Mouse (Mus musculus): Measurements from ENCODE around the gene Htr1f. TPM values are rescaled to one million over a fixed set of nuclear protein-coding genes. Genes with fewer than 3 reads are reported as not detected.

Gene Htr1f
- total RNA-seq, 2 experiments from 2014 or later: 6.7 to 6.9 TPM

DNA sequence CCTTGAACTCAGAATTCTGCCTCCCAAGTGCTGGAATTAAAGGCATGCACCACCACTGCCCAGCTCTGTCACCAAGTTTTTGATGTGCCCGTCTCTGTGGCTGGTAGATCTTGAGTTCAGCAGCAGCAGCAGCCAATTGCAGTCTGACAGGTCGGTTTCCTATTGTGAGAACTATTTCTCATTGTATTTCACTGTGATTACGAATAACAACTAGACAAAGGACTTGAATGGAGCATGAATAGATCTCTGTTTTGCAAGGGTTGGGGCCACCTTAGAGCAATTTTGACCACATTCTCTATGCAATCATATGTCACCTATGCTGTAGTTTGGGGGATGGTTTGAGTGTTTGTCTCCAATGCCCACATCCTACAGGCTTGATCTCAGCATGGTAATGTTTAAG lies 224.7 kb downstream of the Htr1f start:
- no peak for TF ChIP-seq CTCF (IDR thresholded peaks at IDR 0.05)
- DNase-seq (ENCODE audit: extremely low spot score in 1 of 2, low spot score in 2 of 2): no peak
- no peak overlapping the region for H3K4me3 ChIP-seq
- intact Hi-C loops (cut with DNase I): no loop called here
- no peak overlapping the region for H3K27ac ChIP-seq

DNA sequence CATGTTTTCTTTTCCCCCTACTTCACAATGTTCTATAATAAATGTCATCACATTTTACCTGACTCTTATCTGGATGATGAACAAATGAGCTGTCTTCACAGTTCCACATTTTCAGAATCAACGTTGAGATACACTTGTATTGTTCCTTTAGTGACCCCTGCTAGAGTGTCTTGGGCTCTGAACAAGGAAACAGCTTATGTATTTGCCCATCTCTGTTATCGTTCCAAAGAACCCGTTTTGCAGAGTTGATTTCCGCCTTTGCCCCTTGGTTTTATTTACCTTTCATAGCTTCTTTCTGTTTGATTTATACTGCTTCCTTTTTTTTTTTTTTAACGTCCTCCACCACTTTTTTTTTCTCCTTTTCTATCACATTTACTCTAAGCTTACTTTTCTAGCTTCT lies 225.9 kb downstream of the Htr1f start:
- intact Hi-C loops (cut with DNase I): no loop called here
- H3K4me3 ChIP-seq: no peak overlapping the region
- no peak for TF ChIP-seq CTCF (IDR thresholded peaks at IDR 0.05)

DNA sequence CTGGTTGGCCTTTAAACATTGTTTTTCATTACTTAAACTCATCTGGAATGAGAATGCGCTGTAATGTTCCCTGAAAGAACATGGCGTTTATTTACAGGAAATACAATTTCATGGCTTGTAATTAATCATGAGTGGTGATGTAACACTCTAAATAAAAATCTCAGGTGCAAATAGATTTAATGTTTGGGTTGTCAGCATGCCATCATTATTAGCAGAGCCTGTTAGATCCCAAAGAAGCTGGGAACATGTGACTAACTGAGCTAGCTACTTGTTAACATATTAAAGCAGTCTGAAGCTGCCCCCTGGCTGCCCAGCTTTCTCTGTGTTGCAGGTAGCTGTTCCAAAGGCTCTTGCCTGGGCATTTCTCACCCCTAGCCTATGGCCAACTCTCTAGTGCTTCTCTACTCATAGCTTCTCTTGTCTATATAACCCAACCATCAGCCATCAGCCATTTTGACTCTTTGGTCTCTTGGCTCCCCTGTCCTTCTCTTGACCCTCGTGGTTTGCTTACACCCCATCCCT lies 227.0 kb downstream of the Htr1f start:
- TF ChIP-seq CTCF (IDR thresholded peaks at IDR 0.05): no peak
- Histone ChIP-seq H3K4me3 (no peak overlapping the region), H3K27ac (no peak overlapping the region)
- intact Hi-C loops (cut with DNase I): no loop called here
- DNase-seq (ENCODE audit: extremely low spot score in 1 of 2, low spot score in 2 of 2): no peak

More for the DNA sequence above, 225.9 kb downstream of the Htr1f start:
- DNase-seq (ENCODE audit: extremely low spot score in 1 of 2, low spot score in 2 of 2): no peak
- no peak overlapping the region for H3K27ac ChIP-seq

DNA sequence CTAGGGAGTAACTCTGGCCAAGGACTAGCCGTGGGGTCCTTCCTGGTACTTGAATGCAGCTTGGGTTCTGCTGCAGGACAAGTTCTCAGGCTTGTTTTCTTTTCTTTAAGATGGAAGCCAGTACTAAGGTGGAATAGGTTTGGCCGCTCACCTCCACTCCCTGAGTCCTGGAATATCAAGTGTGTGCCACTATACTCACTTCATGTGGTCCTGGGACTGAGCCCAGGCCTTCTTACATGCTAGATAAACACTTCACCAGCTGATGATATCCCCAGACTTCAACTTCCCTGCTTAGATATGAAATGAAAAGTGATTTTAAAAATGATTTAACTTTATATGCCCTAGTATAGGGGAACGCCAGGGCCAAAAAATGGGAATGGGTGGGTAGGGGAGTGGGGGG lies 228.3 kb downstream of the Htr1f start:
- H3K4me3 ChIP-seq: no peak overlapping the region
- H3K27ac ChIP-seq: no peak overlapping the region
- intact Hi-C loops (cut with DNase I): no loop called here
- DNase-seq (ENCODE audit: extremely low spot score in 1 of 2, low spot score in 2 of 2): no peak
- no peak for TF ChIP-seq CTCF (IDR thresholded peaks at IDR 0.05)

DNA sequence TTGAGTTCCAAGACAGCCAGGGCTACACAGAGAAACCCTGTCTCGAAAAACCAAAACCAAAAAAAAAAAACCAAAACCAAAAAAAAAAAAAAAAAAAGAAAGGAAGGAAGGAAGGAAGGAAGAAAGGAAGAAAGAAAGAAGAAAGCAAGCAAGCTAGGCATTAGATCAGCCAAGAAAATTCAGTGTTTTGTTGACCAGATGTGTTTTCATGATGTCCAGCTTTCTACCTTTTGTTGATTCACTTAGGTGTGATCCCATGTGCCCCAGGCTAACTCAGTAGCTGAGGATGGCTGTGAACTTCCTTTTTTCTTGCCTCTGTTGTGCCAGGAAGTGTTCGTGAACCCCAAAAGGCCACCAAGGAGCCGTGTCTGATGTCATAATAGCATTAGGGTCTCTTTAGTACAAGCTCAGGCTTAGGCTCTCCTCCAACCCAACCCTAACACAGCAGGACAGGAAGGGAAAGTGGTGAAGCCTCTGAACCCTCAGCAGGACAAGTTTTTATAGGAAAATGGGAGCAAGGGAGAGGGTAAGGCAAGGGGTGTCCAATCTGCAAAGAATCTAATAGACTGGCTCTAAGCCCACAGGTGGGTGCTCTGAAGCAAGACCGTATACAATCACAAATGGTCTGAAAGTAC lies 228.9 kb downstream of the Htr1f start:
- no peak for DNase-seq (ENCODE audit: extremely low spot score in 1 of 2, low spot score in 2 of 2)
- H3K27ac ChIP-seq: no peak overlapping the region
- intact Hi-C loops (cut with DNase I): no loop called here
- no peak for TF ChIP-seq CTCF (IDR thresholded peaks at IDR 0.05)
- no peak overlapping the region for H3K4me3 ChIP-seq

DNA sequence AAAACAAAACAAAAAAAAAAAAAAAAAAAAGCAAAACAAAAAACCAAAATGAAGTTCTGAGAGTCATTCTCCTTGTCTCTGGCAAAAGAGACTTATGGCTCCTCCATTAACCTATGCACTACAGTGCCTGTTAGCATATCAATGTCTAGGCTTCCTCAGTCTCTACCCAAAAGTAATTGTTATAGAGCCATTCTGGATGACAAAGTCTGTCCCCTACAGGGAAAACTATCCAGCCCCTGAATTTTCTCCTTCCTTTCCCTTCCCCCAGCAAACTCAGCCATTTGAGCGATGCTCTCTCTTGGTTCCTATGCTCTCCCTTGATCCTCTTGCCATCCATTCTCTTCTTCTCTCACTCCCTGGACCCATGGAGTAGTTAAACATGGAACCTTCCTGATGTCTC lies 229.8 kb downstream of the Htr1f start:
- Histone ChIP-seq H3K4me3 (no peak overlapping the region), H3K27ac (no peak overlapping the region)
- DNase-seq (ENCODE audit: extremely low spot score in 1 of 2, low spot score in 2 of 2): no peak
- intact Hi-C loops (cut with DNase I): no loop called here
- TF ChIP-seq CTCF (IDR thresholded peaks at IDR 0.05): no peak

DNA sequence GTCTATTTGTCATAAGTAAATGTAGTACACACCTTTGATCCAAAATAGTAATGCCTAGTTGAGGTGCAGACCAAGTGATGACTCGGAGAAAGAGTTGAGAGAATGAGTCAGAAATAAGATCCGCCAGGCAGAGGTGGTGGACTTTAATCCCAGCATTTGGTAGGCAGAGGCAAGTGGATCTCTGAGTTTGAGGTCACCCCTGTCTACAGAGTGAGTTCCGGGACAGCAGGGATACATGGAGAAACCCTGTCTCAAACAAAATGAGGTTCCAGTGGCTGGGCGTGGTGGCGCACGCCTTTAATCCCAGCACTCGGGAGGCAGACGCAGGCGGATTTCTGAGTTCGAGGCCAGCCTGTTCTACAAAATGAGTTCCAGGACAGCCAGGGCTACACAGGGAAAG lies 230.3 kb downstream of the Htr1f start:
- Histone ChIP-seq H3K4me3 (no peak overlapping the region), H3K27ac (no peak overlapping the region)
- no peak for TF ChIP-seq CTCF (IDR thresholded peaks at IDR 0.05)
- intact Hi-C loops (cut with DNase I): no loop called here
- no peak for DNase-seq (ENCODE audit: extremely low spot score in 1 of 2, low spot score in 2 of 2)

Small RNA genes lying within 50 kb of the gene (microRNA-seq; reads per million reads assigned to microRNA genes)
- 0 reads per million in 2 experiments for gene Gm23374

Data from left cerebral cortex, adult 2 months (tissue).